Mouse (Mus musculus): Measurements from ENCODE around the gene Olfm4. TPM values are rescaled to one million over a fixed set of nuclear protein-coding genes. Genes with fewer than 3 reads are reported as not detected.

The Olfm4 gene
- polyA plus RNA-seq, 1 experiment from 2014 or later, result 0.55 TPM

Other genes starting within 250 kb of the Olfm4 start
- 3.5 and 4.6 TPM in 2 replicates for gene Pcdh8, start 212.8 kb upstream of the Olfm4 start, polyA plus RNA-seq (2014; fragmentation: Nextera tagmentation; extraction: Ambion mirVana)

Data from limb, embryonic 11.5 days (tissue).